Mouse (Mus musculus): Measurements from ENCODE around the gene Bmper. TPM values are rescaled to one million over a fixed set of nuclear protein-coding genes. Genes with fewer than 3 reads are reported as not detected.

The Bmper gene
- polyA plus RNA-seq (2014; fragmentation: Nextera tagmentation; extraction: Ambion mirVana), result 9.6 and 10.8 TPM in 2 replicates

- DNase-seq (ENCODE audit: low spot score) (peak; percentile 78), ATAC-seq (replicated peaks; ENCODE audit: insufficient number of reproducible peaks, low FRiP score, low TSS enrichment, low read depth) (peak; percentile 84)
- Histone ChIP-seq H3K9ac (replicated peaks; ENCODE audit: low read length) (peak within 1 kb of the TSS; percentile 59), H3K9me3 (replicated peaks; ENCODE audit: control insufficient read depth, low read length) (no peaks in the 10 kb centered on the region), H3K36me3 (replicated peaks; ENCODE audit: control insufficient read depth, insufficient read depth, low read depth, low read length) (no peaks in the 10 kb centered on the region), H3K27me3 (ENCODE audit: control insufficient read depth, insufficient read depth, low read length) (peaks cover 4% of the 10 kb centered on the region; the same call in 1 of the 2 replicates), H3K4me3 (ENCODE audit: low read depth, low read length) (peak within 1 kb of the TSS; percentile 54), H3K4me2 (ENCODE audit: low read depth, low read length) (peak within 1 kb of the TSS; percentile 97), H3K4me1 (ENCODE audit: control insufficient read depth, insufficient read depth, low read length) (no peaks in the 10 kb centered on the region), H3K27ac (replicated peaks; ENCODE audit: low read depth, low read length) (peak within 1 kb of the TSS; percentile 5; the same call in 1 of the 2 replicates)
- under 1% methylated on average over 68 of the region's 86 CpGs for WGBS
Measured at GRCm38 (mm10) chr9:23222841-23223548, at the start of gene Bmper. TSS of gene Bmper (plus strand) at chr9:23223076.

- Histone ChIP-seq H3K4me1 (ENCODE audit: control insufficient read depth, insufficient read depth, low read length) (no peaks in the 10 kb centered on the region), H3K4me2 (ENCODE audit: low read depth, low read length) (no peak overlapping the region), H3K9me3 (replicated peaks; ENCODE audit: control insufficient read depth, low read length) (no peaks in the 10 kb centered on the region), H3K4me3 (ENCODE audit: low read depth, low read length) (no peak overlapping the region), H3K27ac (replicated peaks; ENCODE audit: low read depth, low read length) (no peak overlapping the region), H3K27me3 (ENCODE audit: control insufficient read depth, insufficient read depth, low read length) (no peaks in the 10 kb centered on the region), H3K36me3 (replicated peaks; ENCODE audit: control insufficient read depth, insufficient read depth, low read depth, low read length) (no peaks in the 10 kb centered on the region), H3K9ac (replicated peaks; ENCODE audit: low read length) (no peak overlapping the region)
- 85% methylated on average over 4 of the region's 4 CpGs for WGBS
- DNase-seq (ENCODE audit: low spot score) (no peak), ATAC-seq (replicated peaks; ENCODE audit: insufficient number of reproducible peaks, low FRiP score, low TSS enrichment, low read depth) (no peak)
Measured at GRCm38 (mm10) chr9:23177476-23177875, 45.4 kb upstream of the Bmper start.

- H3K4me1 ChIP-seq (ENCODE audit: control insufficient read depth, insufficient read depth, low read length), result no peaks in the 10 kb centered on the region
- no peak overlapping the region for H3K4me2 ChIP-seq (ENCODE audit: low read depth, low read length)
- H3K4me3 ChIP-seq (ENCODE audit: low read depth, low read length), result no peak overlapping the region
- H3K27me3 ChIP-seq (ENCODE audit: control insufficient read depth, insufficient read depth, low read length), result no peaks in the 10 kb centered on the region
- no peaks in the 10 kb centered on the region for H3K36me3 ChIP-seq (replicated peaks; ENCODE audit: control insufficient read depth, insufficient read depth, low read depth, low read length)
- ATAC-seq (replicated peaks; ENCODE audit: insufficient number of reproducible peaks, low FRiP score, low TSS enrichment, low read depth) (no peak), DNase-seq (ENCODE audit: low spot score) (no peak)
- no peak overlapping the region for H3K27ac ChIP-seq (replicated peaks; ENCODE audit: low read depth, low read length)
- H3K9me3 ChIP-seq (replicated peaks; ENCODE audit: control insufficient read depth, low read length), result no peaks in the 10 kb centered on the region
- H3K9ac ChIP-seq (replicated peaks; ENCODE audit: low read length), result no peak overlapping the region
- WGBS, result 84% methylated on average over 4 of the region's 4 CpGs
Measured at GRCm38 (mm10) chr9:23187181-23187580, 35.7 kb upstream of the Bmper start.

- Histone ChIP-seq H3K4me2 (ENCODE audit: low read depth, low read length) (no peak overlapping the region), H3K27me3 (ENCODE audit: control insufficient read depth, insufficient read depth, low read length) (no peaks in the 10 kb centered on the region), H3K9me3 (replicated peaks; ENCODE audit: control insufficient read depth, low read length) (no peaks in the 10 kb centered on the region), H3K4me1 (ENCODE audit: control insufficient read depth, insufficient read depth, low read length) (no peaks in the 10 kb centered on the region), H3K36me3 (replicated peaks; ENCODE audit: control insufficient read depth, insufficient read depth, low read depth, low read length) (no peaks in the 10 kb centered on the region), H3K4me3 (ENCODE audit: low read depth, low read length) (no peak overlapping the region), H3K9ac (replicated peaks; ENCODE audit: low read length) (no peak overlapping the region), H3K27ac (replicated peaks; ENCODE audit: low read depth, low read length) (no peak overlapping the region)
- DNase-seq (ENCODE audit: low spot score), result no peak
- no peak for ATAC-seq (replicated peaks; ENCODE audit: insufficient number of reproducible peaks, low FRiP score, low TSS enrichment, low read depth)
- 64% methylated on average over 4 of the region's 4 CpGs for WGBS
Measured at GRCm38 (mm10) chr9:23188136-23188535, 34.7 kb upstream of the Bmper start.

- DNase-seq (ENCODE audit: low spot score) (no peak), ATAC-seq (replicated peaks; ENCODE audit: insufficient number of reproducible peaks, low FRiP score, low TSS enrichment, low read depth) (no peak)
- Histone ChIP-seq H3K9ac (replicated peaks; ENCODE audit: low read length) (no peak overlapping the region), H3K36me3 (replicated peaks; ENCODE audit: control insufficient read depth, insufficient read depth, low read depth, low read length) (no peaks in the 10 kb centered on the region), H3K4me3 (ENCODE audit: low read depth, low read length) (no peak overlapping the region), H3K27me3 (ENCODE audit: control insufficient read depth, insufficient read depth, low read length) (no peaks in the 10 kb centered on the region), H3K27ac (replicated peaks; ENCODE audit: low read depth, low read length) (no peak overlapping the region), H3K9me3 (replicated peaks; ENCODE audit: control insufficient read depth, low read length) (no peaks in the 10 kb centered on the region), H3K4me1 (ENCODE audit: control insufficient read depth, insufficient read depth, low read length) (no peaks in the 10 kb centered on the region), H3K4me2 (ENCODE audit: low read depth, low read length) (no peak overlapping the region)
- WGBS, result 64% methylated on average over 1 of the region's 1 CpGs
Measured at GRCm38 (mm10) chr9:23190950-23191349, 31.9 kb upstream of the Bmper start.

- peak; percentile 6 for DNase-seq (ENCODE audit: low spot score)
- H3K9me3 ChIP-seq (replicated peaks; ENCODE audit: control insufficient read depth, low read length), result no peaks in the 10 kb centered on the region
- H3K27me3 ChIP-seq (ENCODE audit: control insufficient read depth, insufficient read depth, low read length), result no peaks in the 10 kb centered on the region
- no peak overlapping the region for H3K4me3 ChIP-seq (ENCODE audit: low read depth, low read length)
- no peaks in the 10 kb centered on the region for H3K36me3 ChIP-seq (replicated peaks; ENCODE audit: control insufficient read depth, insufficient read depth, low read depth, low read length)
- H3K9ac ChIP-seq (replicated peaks; ENCODE audit: low read length), result no peak overlapping the region
- no peak for ATAC-seq (replicated peaks; ENCODE audit: insufficient number of reproducible peaks, low FRiP score, low TSS enrichment, low read depth)
- no peaks in the 10 kb centered on the region for H3K4me1 ChIP-seq (ENCODE audit: control insufficient read depth, insufficient read depth, low read length)
- 69% methylated on average over 2 of the region's 2 CpGs for WGBS
- H3K27ac ChIP-seq (replicated peaks; ENCODE audit: low read depth, low read length), result no peak overlapping the region
- no peak overlapping the region for H3K4me2 ChIP-seq (ENCODE audit: low read depth, low read length)
Measured at GRCm38 (mm10) chr9:23191431-23191830, 31.4 kb upstream of the Bmper start.

- H3K4me3 ChIP-seq (ENCODE audit: low read depth, low read length), result no peak overlapping the region
- 86% methylated on average over 3 of the region's 3 CpGs for WGBS
- H3K9ac ChIP-seq (replicated peaks; ENCODE audit: low read length), result no peak overlapping the region
- H3K4me2 ChIP-seq (ENCODE audit: low read depth, low read length), result no peak overlapping the region
- H3K27ac ChIP-seq (replicated peaks; ENCODE audit: low read depth, low read length), result no peak overlapping the region
- no peaks in the 10 kb centered on the region for H3K9me3 ChIP-seq (replicated peaks; ENCODE audit: control insufficient read depth, low read length)
- H3K36me3 ChIP-seq (replicated peaks; ENCODE audit: control insufficient read depth, insufficient read depth, low read depth, low read length), result no peaks in the 10 kb centered on the region
- no peaks in the 10 kb centered on the region for H3K4me1 ChIP-seq (ENCODE audit: control insufficient read depth, insufficient read depth, low read length)
- ATAC-seq (replicated peaks; ENCODE audit: insufficient number of reproducible peaks, low FRiP score, low TSS enrichment, low read depth), result no peak
- no peaks in the 10 kb centered on the region for H3K27me3 ChIP-seq (ENCODE audit: control insufficient read depth, insufficient read depth, low read length)
- DNase-seq (ENCODE audit: low spot score), result no peak
Measured at GRCm38 (mm10) chr9:23192567-23193331, 30.1 kb upstream of the Bmper start.

- Histone ChIP-seq H3K4me3 (ENCODE audit: low read depth, low read length) (no peak overlapping the region), H3K4me1 (ENCODE audit: control insufficient read depth, insufficient read depth, low read length) (no peaks in the 10 kb centered on the region), H3K27ac (replicated peaks; ENCODE audit: low read depth, low read length) (no peak overlapping the region), H3K9me3 (replicated peaks; ENCODE audit: control insufficient read depth, low read length) (no peaks in the 10 kb centered on the region), H3K36me3 (replicated peaks; ENCODE audit: control insufficient read depth, insufficient read depth, low read depth, low read length) (no peaks in the 10 kb centered on the region), H3K27me3 (ENCODE audit: control insufficient read depth, insufficient read depth, low read length) (no peaks in the 10 kb centered on the region), H3K9ac (replicated peaks; ENCODE audit: low read length) (no peak overlapping the region), H3K4me2 (ENCODE audit: low read depth, low read length) (no peak overlapping the region)
- 92% methylated on average over 4 of the region's 4 CpGs for WGBS
- no peak for DNase-seq (ENCODE audit: low spot score)
- no peak for ATAC-seq (replicated peaks; ENCODE audit: insufficient number of reproducible peaks, low FRiP score, low TSS enrichment, low read depth)
Measured at GRCm38 (mm10) chr9:23198996-23199395, 23.9 kb upstream of the Bmper start.
